Mouse (Mus musculus) small intestine, adult 2 months (tissue): Measurements from ENCODE around the gene Otud7a. TPM values are rescaled to one million over a fixed set of nuclear protein-coding genes. Genes with fewer than 3 reads are reported as not detected.
A peak's percentile ranks its signal among the peaks of the same experiment; 100 is the strongest.

Experiments
- H3K27ac ChIP-seq: fragments of 200-500 bp; 2 replicates; pipeline ENCODE4 v1.5.1; 2012; ENCODE audit warnings: low read depth, low read length, control low read depth, inconsistent platforms; ENCODE audit not compliant: insufficient read depth
- H3K27me3 ChIP-seq: fragments of 200-500 bp; 2 replicates; pipeline ENCODE4 v1.6.1; 2012; ENCODE audit warnings: mild to moderate bottlenecking, moderate library complexity, low read length, inconsistent platforms; ENCODE audit not compliant: control insufficient read depth, insufficient read depth
- H3K36me3 ChIP-seq: fragments of 200-500 bp; 2 replicates; pipeline ENCODE4 v1.6.1; 2012; ENCODE audit warnings: mild to moderate bottlenecking, low read length, control low read depth, inconsistent platforms; ENCODE audit not compliant: control insufficient read depth, insufficient read depth
- H3K4me1 ChIP-seq: fragments of 200-500 bp; 2 replicates; pipeline ENCODE4 v1.6.1; 2012; ENCODE audit warnings: low read length, inconsistent platforms, mixed read lengths; ENCODE audit not compliant: control insufficient read depth, insufficient read depth, insufficient read length
- H3K4me3 ChIP-seq: fragments of 200-500 bp; 2 replicates; pipeline ENCODE4 v1.5.1; 2012; ENCODE audit warnings: low read depth, mild to moderate bottlenecking, control low read depth, inconsistent platforms, low read length, moderate library complexity
- CTCF ChIP-seq: fragments of 200-500 bp; IDR thresholded peaks from 2 replicates; pipeline ENCODE4 v1.5.1; 2012; ENCODE audit warnings: low read depth, mild to moderate bottlenecking, control low read depth, inconsistent platforms, low read length, moderate library complexity, mixed read lengths; ENCODE audit not compliant: insufficient replicate concordance, insufficient read length; ENCODE audit errors: extremely low read depth
- POLR2A ChIP-seq: fragments of 200-500 bp; IDR thresholded peaks from 2 replicates; pipeline ENCODE4 v1.6.1; 2012; ENCODE audit warnings: low read depth, mild to moderate bottlenecking, control low read depth, inconsistent platforms, low read length, moderate library complexity
- WGBS: fragments of 180-500 bp; shearing (Covaris S2); methylation state at CpG from one replicate; pipeline ENCODE4 v1.1.7; 2018; 5-methylcytosine and 5-hydroxymethylcytosine counted together
- polyA plus RNA-seq: library from polyadenylated mRNA; depleted of rRNA; stranded (reverse); fragments of >200 nt; gene quantifications from 2 replicates; pipeline ENCODE4 v1.2.3, GENCODE M21; 2012

Otud7a gene
- polyA plus RNA-seq, 1 experiment = 0.15 TPM

GRCm38 (mm10) chr7:63753274-63753751, 308.8 kb downstream of the Otud7a start:
- peaks cover 29% of the 10 kb centered on the region for H3K27me3 ChIP-seq
- TF ChIP-seq CTCF = peak; percentile 63; the same call in 1 of the 2 replicates
- TF ChIP-seq POLR2A = no peak
- 12% methylated on average over 6 of the region's 6 CpGs for WGBS
- H3K36me3 ChIP-seq = no peaks in the 10 kb centered on the region
- H3K27ac ChIP-seq = no peak overlapping the region
- H3K4me3 ChIP-seq = no peak overlapping the region
- H3K4me1 ChIP-seq = peaks cover 5% of the 10 kb centered on the region; the same call in 1 of the 2 replicates

GRCm38 (mm10) chr7:63754573-63755475, 310.3 kb downstream of the Otud7a start:
- Histone ChIP-seq H3K4me3 (peak overlapping the region; percentile 53), H3K27ac (no peak overlapping the region), H3K36me3 (no peaks in the 10 kb centered on the region), H3K27me3 (peaks cover 42% of the 10 kb centered on the region), H3K4me1 (peaks cover 5% of the 10 kb centered on the region; the same call in 1 of the 2 replicates)
- WGBS = 4% methylated on average over 43 of the region's 43 CpGs
- no peak for TF ChIP-seq POLR2A
- TF ChIP-seq CTCF = no peak

- under 1% methylated on average over 13 of the region's 13 CpGs for WGBS
- peaks cover 42% of the 10 kb centered on the region for H3K27me3 ChIP-seq
- H3K4me1 ChIP-seq = peaks cover 5% of the 10 kb centered on the region; the same call in 1 of the 2 replicates
- no peaks in the 10 kb centered on the region for H3K36me3 ChIP-seq
- TF ChIP-seq POLR2A (no peak), CTCF (peak; percentile 59; the same call in 1 of the 2 replicates)
- peak overlapping the region; percentile 53 for H3K4me3 ChIP-seq
- H3K27ac ChIP-seq = no peak overlapping the region
These were observed 311.0 kb downstream of the Otud7a start for GRCm38 (mm10) chr7:63755476-63755948.

- Histone ChIP-seq H3K36me3 (no peaks in the 10 kb centered on the region), H3K4me1 (peaks cover 5% of the 10 kb centered on the region; the same call in 1 of the 2 replicates), H3K4me3 (peak overlapping the region; percentile 23; the same call in 1 of the 2 replicates), H3K27ac (no peak overlapping the region), H3K27me3 (peaks cover 42% of the 10 kb centered on the region)
- TF ChIP-seq POLR2A (no peak), CTCF (no peak)
- 11% methylated on average over 25 of the region's 25 CpGs for WGBS
These were observed 312.7 kb downstream of the Otud7a start for GRCm38 (mm10) chr7:63757136-63757677.

- Histone ChIP-seq H3K4me1 (peaks cover 5% of the 10 kb centered on the region; the same call in 1 of the 2 replicates), H3K36me3 (no peaks in the 10 kb centered on the region), H3K27me3 (peaks cover 45% of the 10 kb centered on the region), H3K4me3 (peak overlapping the region; percentile 23; the same call in 1 of the 2 replicates), H3K27ac (no peak overlapping the region)
- TF ChIP-seq CTCF = no peak
- TF ChIP-seq POLR2A = no peak
- WGBS = 2% methylated on average over 85 of the region's 85 CpGs
These were observed 313.2 kb downstream of the Otud7a start for GRCm38 (mm10) chr7:63757678-63758239.

GRCm38 (mm10) chr7:63758240-63758826, 313.8 kb downstream of the Otud7a start:
- WGBS = 1% methylated on average over 97 of the region's 97 CpGs
- Histone ChIP-seq H3K27me3 (peaks cover 45% of the 10 kb centered on the region), H3K4me1 (peaks cover 5% of the 10 kb centered on the region; the same call in 1 of the 2 replicates), H3K4me3 (peak overlapping the region; percentile 23), H3K27ac (no peak overlapping the region), H3K36me3 (no peaks in the 10 kb centered on the region)
- TF ChIP-seq POLR2A = no peak
- no peak for TF ChIP-seq CTCF
